Mouse (Mus musculus) myocyte (in vitro differentiated cells): ENCODE data around the gene Gamt. TPM values are rescaled to one million over a fixed set of nuclear protein-coding genes. Genes with fewer than 3 reads are reported as not detected.

Experiments used
- H3K27me3 ChIP-seq: one replicate; pipeline ENCODE4 v1.6.1; 2011; ENCODE audit not compliant: control insufficient read depth, insufficient read depth, insufficient read length
- H3K36me3 ChIP-seq: one replicate; pipeline ENCODE4 v1.6.1; 2011; ENCODE audit not compliant: control insufficient read depth, insufficient read depth
- H3K4me2 ChIP-seq: one replicate; pipeline ENCODE4 v1.6.1; 2011; ENCODE audit warnings: low read depth, control low read depth
- H3K4me3 ChIP-seq: one replicate; pipeline ENCODE4 v1.5.1; 2011; ENCODE audit warnings: mild to moderate bottlenecking, control low read depth, moderate library complexity
- H3K79me2 ChIP-seq: one replicate; pipeline ENCODE4 v1.6.1; 2011; ENCODE audit not compliant: control insufficient read depth, insufficient read depth
- H3ac ChIP-seq: one replicate; pipeline ENCODE4 v1.6.1; 2011; ENCODE audit not compliant: control insufficient read depth, insufficient read length
- CEBPB ChIP-seq: IDR thresholded peaks from 2 replicates; pipeline ENCODE4 v1.6.1; 2011; ENCODE audit warnings: mild to moderate bottlenecking, moderate library complexity; ENCODE audit not compliant: poor library complexity, insufficient read depth, severe bottlenecking
- E2F4 ChIP-seq: IDR thresholded peaks from one replicate; pipeline ENCODE4 v1.6.1; 2011; ENCODE audit warnings: mild to moderate bottlenecking, control low read depth, moderate library complexity; ENCODE audit not compliant: insufficient read depth
- MAX ChIP-seq: IDR thresholded peaks from one replicate; pipeline ENCODE4 v1.6.1; 2011; ENCODE audit warnings: low read depth, mild to moderate bottlenecking, control low read depth
- MYOD1 ChIP-seq, 3 experiments: IDR thresholded peaks; one replicate each; pipeline ENCODE4 v1.6.1; 2011; ENCODE audit warnings: control low read depth in 2 of 3, low read depth in 2 of 3, mild to moderate bottlenecking in 2 of 3, moderate library complexity in 1 of 3; ENCODE audit not compliant: insufficient read length in 2 of 3, control insufficient read depth in 1 of 3
- MYOG ChIP-seq, 3 experiments: IDR thresholded peaks; one replicate each; pipeline ENCODE4 v1.6.1; 2011; ENCODE audit warnings: control low read depth in 2 of 3, low read depth in 2 of 3, mild to moderate bottlenecking in 2 of 3; ENCODE audit not compliant: insufficient read length in 2 of 3, control insufficient read depth in 1 of 3, insufficient read depth in 1 of 3
- POLR2A ChIP-seq: IDR thresholded peaks from one replicate; pipeline ENCODE4 v1.6.1; 2011; ENCODE audit warnings: low read depth, mild to moderate bottlenecking, control low read depth, moderate library complexity; ENCODE audit not compliant: insufficient read length
- POLR2AphosphoS2 ChIP-seq: IDR thresholded peaks from one replicate; pipeline ENCODE4 v1.6.1; 2011; ENCODE audit warnings: low read depth, control low read depth; ENCODE audit not compliant: insufficient read length
- REST ChIP-seq: IDR thresholded peaks from one replicate; pipeline ENCODE4 v1.6.1; 2011; ENCODE audit warnings: mild to moderate bottlenecking, control low read depth, moderate library complexity; ENCODE audit not compliant: insufficient read depth, insufficient read length
- SRF ChIP-seq: IDR thresholded peaks from one replicate; pipeline ENCODE4 v1.6.1; 2011; ENCODE audit warnings: low read depth; ENCODE audit not compliant: control insufficient read depth, insufficient read length
- TCF12 ChIP-seq: IDR thresholded peaks from one replicate; pipeline ENCODE4 v1.6.1; 2011; ENCODE audit warnings: mild to moderate bottlenecking, control low read depth; ENCODE audit not compliant: poor library complexity, insufficient read depth, severe bottlenecking
- TCF3 ChIP-seq: IDR thresholded peaks from one replicate; pipeline ENCODE4 v1.6.1; 2011; ENCODE audit warnings: low read depth, control low read depth; ENCODE audit not compliant: insufficient read length
- USF1 ChIP-seq: IDR thresholded peaks from one replicate; pipeline ENCODE4 v1.6.1; 2011; ENCODE audit warnings: low read depth, mild to moderate bottlenecking, control low read depth, moderate library complexity
- polyA plus RNA-seq: library from polyadenylated mRNA; unstranded; fragments of >200 nt; fragmentation: generic; extraction: Trizol; gene quantifications from one replicate; pipeline ENCODE4 v1.2.1, GENCODE M21; 2012; ENCODE audit warnings: missing spikeins

Gene Gamt
- polyA plus RNA-seq, 1 experiment = 162 TPM

GRCm38 (mm10) chr10:80270734-80271181, 9.9 kb upstream of the Gamt start:
- no peak for TF ChIP-seq USF1
- TF ChIP-seq MAX = no peak
- TF ChIP-seq MYOG (IDR thresholded peaks at IDR 0.05; ENCODE audit: control insufficient read depth in 1 of 3, insufficient read depth in 1 of 3, insufficient read length in 2 of 3, low read depth in 2 of 3) = peak in 1 of 3 experiments; percentile 7
- no peak for TF ChIP-seq REST
- TF ChIP-seq TCF3 = no peak
- no peak for TF ChIP-seq CEBPB
- no peak for TF ChIP-seq TCF12
- no peak for TF ChIP-seq POLR2A
- TF ChIP-seq SRF = no peak
- no peak for TF ChIP-seq MYOD1 (IDR thresholded peaks at IDR 0.05; ENCODE audit: control insufficient read depth in 1 of 3, insufficient read length in 2 of 3, low read depth in 2 of 3)
- no peak for TF ChIP-seq E2F4
- TF ChIP-seq POLR2AphosphoS2 = peak; percentile 5
- H3K27me3 ChIP-seq = no peaks in the 10 kb centered on the region
- H3K4me3 ChIP-seq = no peak overlapping the region
- H3K79me2 ChIP-seq = peaks cover 90% of the 10 kb centered on the region
- H3ac ChIP-seq = no peak overlapping the region
- H3K36me3 ChIP-seq = no peaks in the 10 kb centered on the region
- no peak overlapping the region for H3K4me2 ChIP-seq

GRCm38 (mm10) chr10:80270099-80270498, 9.3 kb upstream of the Gamt start:
- TF ChIP-seq CEBPB (no peak), TCF3 (no peak), POLR2AphosphoS2 (no peak), POLR2A (no peak), E2F4 (no peak), SRF (no peak), REST (no peak), MAX (no peak), TCF12 (no peak), USF1 (no peak), MYOD1 (IDR thresholded peaks at IDR 0.05; ENCODE audit: control insufficient read depth in 1 of 3, insufficient read length in 2 of 3, low read depth in 2 of 3) (no peak), MYOG (IDR thresholded peaks at IDR 0.05; ENCODE audit: control insufficient read depth in 1 of 3, insufficient read depth in 1 of 3, insufficient read length in 2 of 3, low read depth in 2 of 3) (no peak)
- Histone ChIP-seq H3ac (no peak overlapping the region), H3K36me3 (no peaks in the 10 kb centered on the region), H3K4me3 (no peak overlapping the region), H3K27me3 (no peaks in the 10 kb centered on the region), H3K79me2 (peaks cover 96% of the 10 kb centered on the region), H3K4me2 (no peak overlapping the region)

GRCm38 (mm10) chr10:80265149-80265486, 4.3 kb upstream of the Gamt start:
- Histone ChIP-seq H3K79me2 (peaks cover 66% of the 10 kb centered on the region), H3K36me3 (no peaks in the 10 kb centered on the region), H3K4me3 (peak overlapping the region; percentile 85), H3ac (peak overlapping the region; percentile 42), H3K4me2 (peak overlapping the region; percentile 92), H3K27me3 (no peaks in the 10 kb centered on the region)
- TF ChIP-seq REST = no peak
- TF ChIP-seq MAX = no peak
- no peak for TF ChIP-seq POLR2A
- no peak for TF ChIP-seq TCF12
- no peak for TF ChIP-seq USF1
- TF ChIP-seq POLR2AphosphoS2 = no peak
- no peak for TF ChIP-seq SRF
- no peak for TF ChIP-seq TCF3
- no peak for TF ChIP-seq MYOG (IDR thresholded peaks at IDR 0.05; ENCODE audit: control insufficient read depth in 1 of 3, insufficient read depth in 1 of 3, insufficient read length in 2 of 3, low read depth in 2 of 3)
- TF ChIP-seq E2F4 = no peak
- TF ChIP-seq MYOD1 (IDR thresholded peaks at IDR 0.05; ENCODE audit: control insufficient read depth in 1 of 3, insufficient read length in 2 of 3, low read depth in 2 of 3) = no peak
- TF ChIP-seq CEBPB = no peak

- Histone ChIP-seq H3K79me2 (peaks cover 60% of the 10 kb centered on the region), H3K4me2 (peak overlapping the region; percentile 97), H3K36me3 (no peaks in the 10 kb centered on the region), H3ac (peak overlapping the region; percentile 42), H3K27me3 (no peaks in the 10 kb centered on the region), H3K4me3 (peak overlapping the region; percentile 85)
- peak; percentile 73 for TF ChIP-seq USF1
- no peak for TF ChIP-seq TCF12
- TF ChIP-seq CEBPB = no peak
- TF ChIP-seq TCF3 = no peak
- peak; percentile 48 for TF ChIP-seq MAX
- peak in 1 of 3 experiments; percentile 7 for TF ChIP-seq MYOG (IDR thresholded peaks at IDR 0.05; ENCODE audit: control insufficient read depth in 1 of 3, insufficient read depth in 1 of 3, insufficient read length in 2 of 3, low read depth in 2 of 3)
- TF ChIP-seq MYOD1 (IDR thresholded peaks at IDR 0.05; ENCODE audit: control insufficient read depth in 1 of 3, insufficient read length in 2 of 3, low read depth in 2 of 3) = peak in 1 of 3 experiments; percentile 1
- no peak for TF ChIP-seq REST
- TF ChIP-seq E2F4 = no peak
- peak; percentile 91 for TF ChIP-seq POLR2AphosphoS2
- no peak for TF ChIP-seq SRF
- peak; percentile 92 for TF ChIP-seq POLR2A
These were observed 3.7 kb upstream of the Gamt start for GRCm38 (mm10) chr10:80264341-80265148.
